20 mouse cellular contexts compared by ENCODE assay signal in genomic region chr7:35741858-35742257, GRCm38 (mm10). TPM values are rescaled to one million over a fixed set of nuclear protein-coding genes. Genes with fewer than 3 reads are reported as not detected.
DNase-seq lines count a peak whose midpoint lies in the region; ATAC-seq and TF ChIP-seq lines count a peak whose summit lies in the region.
"Had no signal": no experiment of that assay in that cellular context is flagged by ENCODE, and none has a peak within 500 bp of the region (broad histone marks: within the 10 kb centered on the region; RNA-seq: fewer than 3 reads in every experiment).

No protein-coding gene starts in this region.

- H3K4me1 ChIP-seq in forebrain, embryonic 16.5 days (replicated peaks; ENCODE audit: control insufficient read depth, insufficient read depth, low read length) = no peaks in the 10 kb centered on the region; the same call in 1 of the 2 replicates
- no peaks in the 10 kb centered on the region for H3K4me1 ChIP-seq in forebrain, embryonic 14.5 days (ENCODE audit: control insufficient read depth, insufficient read depth, low read length)
- H3K4me1 ChIP-seq in stomach, embryonic 14.5 days (ENCODE audit: control insufficient read depth, insufficient read depth, low read length) = 0 out of 2 replicates have a peak, but pooled peaks cover 3% of the 10 kb centered on the region
- H3K4me1 ChIP-seq: hindbrain, embryonic 12.5 days had no signal

- no peaks in the 10 kb centered on the region for H3K27me3 ChIP-seq in forebrain, embryonic 16.5 days (replicated peaks; ENCODE audit: control insufficient read depth, insufficient read depth, low read length)
- H3K27me3 ChIP-seq in forebrain, embryonic 14.5 days (replicated peaks; ENCODE audit: control insufficient read depth, insufficient read depth, low read length) = no peaks in the 10 kb centered on the region
- H3K27me3 ChIP-seq in stomach, embryonic 14.5 days (ENCODE audit: control insufficient read depth, insufficient read depth, low read length) = no peaks in the 10 kb centered on the region
- H3K27me3 ChIP-seq: CH12.LX; hindbrain, embryonic 12.5 days; Patski had no signal

- H3K27ac ChIP-seq in forebrain, embryonic 16.5 days (ENCODE audit: low read length) = no peak overlapping the region
- H3K27ac ChIP-seq in forebrain, embryonic 14.5 days (ENCODE audit: low read depth, low read length) = no peak overlapping the region
- H3K27ac ChIP-seq in layer of hippocampus, adult 2 months = peak overlapping the region; percentile 70
- H3K27ac ChIP-seq in stomach, embryonic 14.5 days (ENCODE audit: low read length) = peak overlapping the region; percentile 3; the same call in 1 of the 2 replicates
- H3K27ac ChIP-seq: embryonic facial prominence, embryonic 10.5 days; heart, embryonic 10.5 days; hindbrain, embryonic 12.5 days had no signal

- no peak overlapping the region for H3K4me3 ChIP-seq in forebrain, embryonic 16.5 days (replicated peaks; ENCODE audit: low read length)
- no peak overlapping the region for H3K4me3 ChIP-seq in forebrain, embryonic 14.5 days (ENCODE audit: low read depth, low read length)
- H3K4me3 ChIP-seq in layer of hippocampus, adult 2 months = no peak overlapping the region
- H3K4me3 ChIP-seq in stomach, embryonic 14.5 days (ENCODE audit: low read depth, low read length) = no peak overlapping the region
- H3K4me3 ChIP-seq: embryonic facial prominence, embryonic 10.5 days; heart, embryonic 10.5 days; hindbrain, embryonic 12.5 days had no signal

- WGBS in forebrain, embryonic 16.5 days = 55% methylated on average over 5 of the region's 5 CpGs
- 50% methylated on average over 5 of the region's 5 CpGs for WGBS in forebrain, embryonic 14.5 days
- WGBS in stomach, embryonic 14.5 days = 69% methylated on average over 5 of the region's 5 CpGs

- ATAC-seq in forebrain, embryonic 16.5 days = peak; percentile 33; the same call in 1 of the 2 replicates
- no peak for ATAC-seq in forebrain, embryonic 14.5 days
- no peak for ATAC-seq in stomach, embryonic 14.5 days (ENCODE audit: insufficient number of reproducible peaks, insufficient read depth, low FRiP score, low read depth)
- ATAC-seq: activated CD4-positive, CD25-positive, alpha-beta regulatory T cell, adult 4 months; Patski had no signal

- TF ChIP-seq CTCF in layer of hippocampus, adult 2 months (conservative IDR thresholded peaks at IDR 0.05) = no peak

- no peak overlapping the region for H3K9ac ChIP-seq in forebrain, embryonic 16.5 days (replicated peaks; ENCODE audit: low read depth, low read length)
- H3K9ac ChIP-seq in forebrain, embryonic 14.5 days (ENCODE audit: low read length) = no peak overlapping the region
- H3K9ac ChIP-seq in stomach, embryonic 14.5 days (replicated peaks; ENCODE audit: low read depth, low read length) = no peak overlapping the region
- H3K9ac ChIP-seq: hindbrain, embryonic 12.5 days had no signal

- H3K9me3 ChIP-seq in forebrain, embryonic 16.5 days (ENCODE audit: control insufficient read depth, low read length) = no peaks in the 10 kb centered on the region
- no peaks in the 10 kb centered on the region for H3K9me3 ChIP-seq in forebrain, embryonic 14.5 days (replicated peaks; ENCODE audit: control insufficient read depth, low read length)
- H3K9me3 ChIP-seq in stomach, embryonic 14.5 days (ENCODE audit: control insufficient read depth, low read depth, low read length) = no peaks in the 10 kb centered on the region
- H3K9me3 ChIP-seq: heart, embryonic 10.5 days had no signal

- no peak overlapping the region for H3K4me2 ChIP-seq in forebrain, embryonic 16.5 days (ENCODE audit: low read length)
- H3K4me2 ChIP-seq in forebrain, embryonic 14.5 days (ENCODE audit: low read length) = no peak overlapping the region
- no peak overlapping the region for H3K4me2 ChIP-seq in stomach, embryonic 14.5 days (replicated peaks; ENCODE audit: low read depth, low read length)
- H3K4me2 ChIP-seq: hindbrain, embryonic 12.5 days had no signal

- DNase-seq in forebrain, embryonic 14.5 days (ENCODE audit: low spot score) = no peak
- DNase-seq in layer of hippocampus, adult 2 months (ENCODE audit: low spot score in 2 of 2) = no peak
- DNase-seq in layer of hippocampus, adult 8-10 months (ENCODE audit: low spot score in 2 of 2) = no peak
- no peak for DNase-seq in cerebellum, postnatal 10 days
- no peak for DNase-seq in kidney, adult 8-10 months
- DNase-seq: adrenal gland, postnatal 14 days; cerebellum, adult 18-20 months; cerebellum, adult 9-11 months; gastrocnemius, postnatal 10 days; heart, adult 18-20 months; heart, postnatal 10 days; heart, postnatal 4 days had no signal

- peaks cover 8% of the 10 kb centered on the region for H3K36me3 ChIP-seq in forebrain, embryonic 16.5 days (ENCODE audit: control insufficient read depth, insufficient read depth)
- H3K36me3 ChIP-seq in forebrain, embryonic 14.5 days (ENCODE audit: control insufficient read depth, insufficient read depth, low read length) = peaks cover 42% of the 10 kb centered on the region
- H3K36me3 ChIP-seq in stomach, embryonic 14.5 days (ENCODE audit: control insufficient read depth, insufficient read depth, low read length) = no peaks in the 10 kb centered on the region; the same call in 1 of the 2 replicates

RNA-seq across cellular contexts. Expression of gene Dpy19l3, which starts 12.4 kb away (rescaled TPM):
- 45.0 and 56.0 TPM in 2 replicates for polyA plus RNA-seq in forebrain, embryonic 16.5 days (2015; fragmentation: Nextera tagmentation; extraction: Ambion mirVana)
- polyA plus RNA-seq in forebrain, embryonic 14.5 days (2014; fragmentation: Nextera tagmentation; extraction: Ambion mirVana) = 58.8 and 59.7 TPM in 2 replicates
- total RNA-seq in layer of hippocampus, adult 2 months (2021) = 10 to 100 TPM; 80.3 to 84.7 TPM
- 10 to 100 TPM; 73.1 to 97.4 (median 87.4) TPM for total RNA-seq in layer of hippocampus, adult 8-10 months (2022)
- 27.8 and 30.2 TPM in 2 replicates for polyA plus RNA-seq in stomach, embryonic 14.5 days (2014; fragmentation: Nextera tagmentation; extraction: Ambion mirVana)

Comparison
In these comparisons a context has a peak if more than half of its experiments do, and no peak if none do; other contexts are left out.
1. H3K27ac ChIP-seq: peak in layer of hippocampus, adult 2 months (single experiment) and stomach, embryonic 14.5 days (single experiment); none in forebrain, embryonic 16.5 days (single experiment) and forebrain, embryonic 14.5 days (single experiment).